Mouse (Mus musculus) heart, embryonic 11.5 days (tissue): ENCODE data around the gene Zmynd10. TPM values are rescaled to one million over a fixed set of nuclear protein-coding genes. Genes with fewer than 3 reads are reported as not detected.
"Not testable (repeated sequence)": the region's sequence is repeated elsewhere in the genome, so short reads cannot be mapped to it uniquely, and the experiment has no call there.

Source experiments
- ATAC-seq: fragments of 200-750 bp; cut with Nextera tagmentation; replicated peaks from 2 replicates; pipeline ENCODE4 v1.8.0; 2017; ENCODE audit warnings: moderate library complexity; ENCODE audit not compliant: insufficient number of reproducible peaks, low FRiP score, low TSS enrichment
- H3K27ac ChIP-seq: fragments of 300-500 bp; sonication (generic); 2 replicates; pipeline ENCODE4 v1.5.1; 2014; ENCODE audit warnings: mild to moderate bottlenecking, low read depth, low read length
- H3K27me3 ChIP-seq: fragments of 300-500 bp; sonication (generic); 2 replicates; pipeline ENCODE4 v1.6.1; 2014; ENCODE audit warnings: mild to moderate bottlenecking, low read length, mixed read lengths; ENCODE audit not compliant: control insufficient read depth, insufficient read depth
- H3K36me3 ChIP-seq: fragments of 300-500 bp; sonication (generic); 2 replicates; pipeline ENCODE4 v1.6.1; 2014; ENCODE audit warnings: mild to moderate bottlenecking, low read length, moderate library complexity, mixed read lengths; ENCODE audit not compliant: control insufficient read depth, insufficient read depth
- H3K4me1 ChIP-seq: fragments of 300-500 bp; sonication (generic); 2 replicates; pipeline ENCODE4 v1.6.1; 2014; ENCODE audit warnings: low read length; ENCODE audit not compliant: control insufficient read depth, insufficient read depth
- H3K4me2 ChIP-seq: fragments of 300-500 bp; sonication (generic); 2 replicates; pipeline ENCODE4 v1.6.1; 2014; ENCODE audit warnings: mild to moderate bottlenecking, moderate library complexity
- H3K4me3 ChIP-seq: fragments of 300-500 bp; sonication (generic); 2 replicates; pipeline ENCODE4 v1.5.1; 2014; ENCODE audit warnings: low read depth, low read length
- H3K9ac ChIP-seq: fragments of 300-500 bp; sonication (generic); 2 replicates; pipeline ENCODE4 v1.6.1; 2014; ENCODE audit warnings: mild to moderate bottlenecking, low read depth, low read length, moderate library complexity
- H3K9me3 ChIP-seq: fragments of 300-500 bp; sonication (generic); replicated peaks from 2 replicates; pipeline ENCODE4 v1.6.1; 2016; ENCODE audit warnings: low read length; ENCODE audit not compliant: control insufficient read depth
- WGBS: fragments of 180-500 bp; shearing (Covaris S2); extraction: QIAGEN DNeasy Blood & Tissue Kit; methylation state at CpG from one replicate; pipeline ENCODE4 v1.1.7; 2014; ENCODE audit not compliant: insufficient replicate concordance; 5-methylcytosine and 5-hydroxymethylcytosine counted together
- polyA plus RNA-seq: library from polyadenylated mRNA; unstranded; fragments of >200 nt; fragmentation: Nextera tagmentation; extraction: Ambion mirVana; gene quantifications from 2 replicates; pipeline ENCODE4 v1.2.1, GENCODE M21; 2014

The Zmynd10 gene
- polyA plus RNA-seq, 1 experiment from 2014 or later: not detected

DNA sequence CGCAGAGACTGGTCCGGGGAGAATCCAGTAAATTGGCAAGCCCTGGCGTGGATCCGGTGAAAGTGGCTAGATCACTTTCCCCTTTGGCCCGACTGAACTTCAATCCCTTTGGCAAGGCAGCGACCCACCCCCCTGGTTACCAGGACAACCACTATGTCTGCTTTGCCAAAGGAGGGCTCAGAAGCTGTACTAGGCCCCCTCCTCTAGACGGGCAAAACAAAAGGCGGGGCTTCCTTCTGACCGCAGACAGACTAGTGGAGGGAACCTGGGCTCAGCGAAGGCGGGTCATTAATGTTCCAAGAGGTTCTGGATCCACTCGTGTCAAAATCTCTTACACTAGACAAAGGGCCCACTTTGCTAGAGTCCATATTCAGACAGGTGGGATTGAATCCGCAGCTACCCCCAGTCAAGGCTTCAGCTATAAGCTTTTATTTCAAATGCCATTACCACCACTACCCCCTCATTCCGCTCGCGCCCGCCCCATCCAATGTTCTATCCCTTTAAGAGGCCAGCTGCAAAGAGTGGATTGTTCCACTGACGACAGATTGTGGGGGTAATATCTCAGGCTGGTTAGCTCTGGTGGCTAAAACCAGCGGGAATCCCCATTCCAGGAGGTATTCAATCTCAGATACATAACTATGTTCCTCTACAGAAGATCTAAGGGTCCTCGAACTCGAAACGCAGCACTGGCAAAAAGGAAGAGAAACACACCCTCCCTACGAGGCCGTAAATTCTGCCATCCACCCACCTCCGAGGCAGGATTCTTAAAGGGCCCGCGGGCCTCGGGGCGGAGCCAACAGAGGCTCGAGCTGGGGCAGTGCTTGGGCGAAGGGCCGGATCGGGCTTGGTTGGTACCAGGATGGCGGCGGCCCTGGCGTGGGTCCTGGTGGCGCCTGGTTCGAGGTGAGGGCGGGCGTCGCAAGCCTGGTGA is 21.5 kb downstream of the Zmynd10 start:
- no peaks in the 10 kb centered on the region for H3K9me3 ChIP-seq
- peaks cover 46% of the 10 kb centered on the region for H3K4me1 ChIP-seq
- H3K27me3 ChIP-seq: no peaks in the 10 kb centered on the region
- peak overlapping the region; percentile 93 for H3K4me2 ChIP-seq
- peaks cover 22% of the 10 kb centered on the region for H3K36me3 ChIP-seq
- H3K9ac ChIP-seq: peak overlapping the region; percentile 92
- peak; percentile 68 for ATAC-seq
- WGBS: under 1% methylated on average over 41 of the region's 41 CpGs
- H3K27ac ChIP-seq: peak overlapping the region; percentile 86
- H3K4me3 ChIP-seq: peak overlapping the region; percentile 85

DNA sequence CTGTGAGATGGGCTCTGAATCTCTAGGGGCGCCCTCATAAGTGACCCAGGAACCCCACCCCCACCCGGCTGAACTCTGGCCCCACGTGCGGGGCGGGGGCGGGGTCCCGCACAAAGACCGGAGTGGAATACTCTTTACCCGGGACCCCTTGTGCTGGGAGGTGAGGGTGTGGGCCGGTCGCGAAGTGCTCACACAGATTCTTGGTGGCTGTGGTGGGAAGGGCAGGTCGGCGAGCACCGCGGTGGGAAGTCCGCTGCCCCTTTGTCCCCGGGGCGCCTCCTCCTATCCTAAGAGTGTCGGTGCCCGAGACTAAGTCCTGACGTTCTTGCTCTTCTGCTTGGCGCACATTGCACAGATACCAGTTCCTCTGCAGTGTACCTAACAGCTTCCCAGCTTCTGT is 22.2 kb downstream of the Zmynd10 start:
- peaks cover 39% of the 10 kb centered on the region for H3K4me1 ChIP-seq
- under 1% methylated on average over 22 of the region's 23 CpGs for WGBS
- peaks cover 22% of the 10 kb centered on the region for H3K36me3 ChIP-seq

DNA sequence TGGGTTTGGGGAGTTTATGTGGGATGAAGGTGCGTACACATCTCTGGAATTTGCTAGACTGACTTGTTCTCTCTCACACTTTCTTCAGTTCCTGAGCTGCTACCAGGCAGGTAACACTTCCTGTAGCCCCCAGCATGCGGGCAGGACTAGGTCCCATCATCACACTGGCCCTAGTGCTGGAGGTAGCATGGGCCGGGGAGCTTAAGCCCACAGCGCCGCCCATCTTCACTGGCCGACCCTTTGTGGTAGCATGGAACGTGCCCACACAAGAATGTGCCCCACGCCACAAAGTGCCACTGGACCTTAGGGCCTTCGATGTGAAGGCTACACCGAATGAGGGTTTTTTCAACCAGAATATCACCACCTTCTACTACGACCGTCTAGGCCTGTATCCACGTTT is 22.9 kb downstream of the Zmynd10 start:
- ATAC-seq: no peak
- H3K27ac ChIP-seq: peak overlapping the region; percentile 86
- peak overlapping the region; percentile 93 for H3K4me2 ChIP-seq
- no peaks in the 10 kb centered on the region for H3K27me3 ChIP-seq
- H3K4me3 ChIP-seq: peak overlapping the region; percentile 85
- no peaks in the 10 kb centered on the region for H3K9me3 ChIP-seq
- H3K9ac ChIP-seq: peak overlapping the region; percentile 92
- H3K36me3 ChIP-seq: peaks cover 20% of the 10 kb centered on the region
- H3K4me1 ChIP-seq: peaks cover 38% of the 10 kb centered on the region
- 53% methylated on average over 13 of the region's 13 CpGs for WGBS

More for the DNA sequence above, 22.2 kb downstream of the Zmynd10 start:
- Histone ChIP-seq H3K27ac (peak overlapping the region; percentile 86), H3K4me3 (peak overlapping the region; percentile 85), H3K9me3 (no peaks in the 10 kb centered on the region), H3K27me3 (no peaks in the 10 kb centered on the region), H3K4me2 (peak overlapping the region; percentile 93), H3K9ac (peak overlapping the region; percentile 92)
- peak; percentile 16 for ATAC-seq

DNA sequence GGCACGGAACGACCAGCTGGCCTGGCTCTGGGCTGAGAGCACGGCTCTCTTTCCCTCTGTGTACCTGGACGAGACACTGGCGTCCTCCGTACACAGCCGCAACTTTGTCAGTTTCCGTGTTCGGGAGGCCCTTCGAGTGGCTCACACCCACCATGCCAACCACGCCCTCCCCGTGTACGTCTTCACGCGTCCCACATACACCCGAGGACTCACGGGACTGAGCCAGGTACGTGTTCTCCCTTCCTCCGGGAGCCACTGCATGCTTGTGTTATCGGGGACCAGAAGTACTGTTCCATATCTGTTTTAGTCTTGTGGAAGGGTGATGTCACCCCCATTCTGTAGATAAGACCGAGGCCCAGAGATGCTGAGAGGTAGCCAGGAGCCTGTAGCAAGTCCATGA is 23.7 kb downstream of the Zmynd10 start:
- ATAC-seq: no peak
- Histone ChIP-seq H3K36me3 (peaks cover 20% of the 10 kb centered on the region), H3K9ac (peak overlapping the region; percentile 92), H3K27me3 (no peaks in the 10 kb centered on the region), H3K4me2 (peak overlapping the region; percentile 93), H3K27ac (no peak overlapping the region), H3K4me3 (peak overlapping the region; percentile 85), H3K4me1 (peaks cover 38% of the 10 kb centered on the region), H3K9me3 (no peaks in the 10 kb centered on the region)
- 60% methylated on average over 21 of the region's 21 CpGs for WGBS

DNA sequence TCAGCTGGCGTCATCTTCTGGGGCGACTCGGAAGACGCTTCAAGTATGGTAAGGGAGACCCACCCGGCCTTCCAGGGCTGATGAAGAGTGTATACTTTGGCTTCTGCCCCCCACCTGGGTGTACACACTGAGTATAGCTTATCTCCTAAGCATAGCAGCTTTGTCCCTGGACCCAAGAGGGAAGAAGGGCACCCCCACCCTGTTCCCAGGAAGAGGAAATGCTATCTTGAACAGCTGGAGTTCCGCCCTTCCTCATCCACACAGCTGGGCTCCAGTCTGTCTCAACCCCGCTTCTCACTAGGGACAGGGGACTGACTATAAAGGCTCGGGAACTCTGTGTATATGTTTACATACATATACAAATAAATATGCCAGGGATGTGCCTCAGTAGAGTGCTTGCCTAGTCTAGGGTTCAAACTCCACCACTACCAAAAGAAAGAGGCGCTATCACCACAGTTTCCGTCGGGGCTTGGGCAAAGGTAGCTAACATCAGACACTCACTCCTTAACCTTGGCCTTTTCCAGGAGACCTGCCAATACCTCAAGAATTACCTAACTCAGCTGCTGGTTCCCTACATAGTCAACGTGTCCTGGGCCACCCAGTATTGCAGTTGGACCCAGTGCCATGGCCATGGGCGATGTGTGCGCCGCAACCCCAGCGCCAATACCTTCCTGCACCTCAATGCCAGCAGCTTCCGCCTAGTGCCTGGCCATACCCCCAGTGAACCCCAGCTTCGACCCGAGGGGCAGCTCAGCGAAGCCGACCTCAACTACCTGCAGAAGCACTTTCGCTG is 24.6 kb downstream of the Zmynd10 start:
- H3K27me3 ChIP-seq: no peaks in the 10 kb centered on the region
- H3K36me3 ChIP-seq: peaks cover 20% of the 10 kb centered on the region
- 86% methylated on average over 22 of the region's 22 CpGs for WGBS
- peak overlapping the region; percentile 93 for H3K4me2 ChIP-seq
- H3K9ac ChIP-seq: peak overlapping the region; percentile 40; the same call in 1 of the 2 replicates
- peaks cover 38% of the 10 kb centered on the region for H3K4me1 ChIP-seq
- no peak for ATAC-seq
- peak overlapping the region; percentile 85 for H3K4me3 ChIP-seq
- no peaks in the 10 kb centered on the region for H3K9me3 ChIP-seq
- no peak overlapping the region for H3K27ac ChIP-seq

- Histone ChIP-seq H3K4me2 (no peak overlapping the region), H3K4me1 (peaks cover 43% of the 10 kb centered on the region), H3K27ac (no peak overlapping the region), H3K27me3 (no peaks in the 10 kb centered on the region), H3K9ac (no peak overlapping the region), H3K36me3 (peaks cover 20% of the 10 kb centered on the region), H3K4me3 (no peak overlapping the region), H3K9me3 (no peaks in the 10 kb centered on the region)
- no peak for ATAC-seq
- WGBS: 91% methylated on average over 2 of the region's 2 CpGs
These were observed 25.2 kb downstream of the Zmynd10 start for GRCm38 (mm10) chr9:107572327-107572662.

- not testable (repeated sequence) for H3K9me3 ChIP-seq, H3K4me2 ChIP-seq, H3K27me3 ChIP-seq, H3K27ac ChIP-seq, ATAC-seq, H3K4me3 ChIP-seq, H3K9ac ChIP-seq
- Histone ChIP-seq H3K4me1 (peaks cover 37% of the 10 kb centered on the region), H3K36me3 (peaks cover 20% of the 10 kb centered on the region)
- 82% methylated on average over 6 of the region's 6 CpGs for WGBS
These were observed 26.7 kb downstream of the Zmynd10 start for GRCm38 (mm10) chr9:107573774-107574173.

DNA sequence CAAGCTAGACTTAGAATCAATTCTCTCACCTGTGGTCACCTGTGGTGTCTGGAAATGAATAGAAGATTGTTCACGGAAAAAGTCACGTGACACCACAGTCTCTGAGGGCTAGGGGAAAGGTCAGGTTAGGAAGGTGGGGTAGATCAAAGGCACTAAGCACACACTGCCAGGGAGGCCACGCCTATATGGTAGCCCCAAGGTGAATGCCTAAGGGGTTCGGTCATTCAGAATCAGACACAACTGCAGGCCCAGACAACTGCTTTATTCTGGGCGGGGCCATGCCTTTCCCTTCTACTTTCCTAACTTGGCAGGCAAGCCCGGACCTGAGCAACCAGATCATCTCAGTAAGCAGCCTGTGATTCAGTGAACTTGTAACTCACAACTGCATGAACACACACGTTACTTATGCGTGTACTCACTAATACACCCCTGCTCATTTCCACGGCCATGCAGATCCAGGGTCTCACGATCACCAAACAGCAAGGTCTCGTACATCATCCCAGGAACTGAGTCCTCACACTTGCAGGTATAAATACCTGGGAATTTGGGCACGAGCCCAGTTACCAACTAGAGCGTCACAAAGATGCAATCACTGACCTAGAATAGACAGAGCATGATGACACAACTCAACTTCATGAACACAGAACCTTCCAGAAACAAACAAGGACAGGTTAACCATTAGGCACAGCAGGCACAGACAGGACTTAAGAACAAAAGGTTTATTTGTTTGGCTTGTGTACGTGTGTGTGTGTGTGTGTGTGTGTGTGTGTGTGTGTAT is 28.7 kb downstream of the Zmynd10 start:
- peaks cover 25% of the 10 kb centered on the region for H3K4me1 ChIP-seq
- no peaks in the 10 kb centered on the region for H3K27me3 ChIP-seq
- H3K4me3 ChIP-seq: no peak overlapping the region
- H3K9me3 ChIP-seq: no peaks in the 10 kb centered on the region
- H3K4me2 ChIP-seq: no peak overlapping the region; the same call in 1 of the 2 replicates
- no peak overlapping the region for H3K9ac ChIP-seq
- H3K36me3 ChIP-seq: peaks cover 14% of the 10 kb centered on the region
- ATAC-seq: no peak
- no peak overlapping the region for H3K27ac ChIP-seq
- WGBS: 79% methylated on average over 14 of the region's 14 CpGs
